Mouse (Mus musculus) urinary bladder, postnatal 25 days (tissue): ENCODE measurements around the gene Ntn5.
"Not testable (repeated sequence)": the region's sequence is repeated elsewhere in the genome, so short reads cannot be mapped to it uniquely, and the experiment has no call there.

Experiments
- DNase-seq: peaks from one replicate; pipeline ENCODE4 v3.0.0; 2022; ENCODE audit warnings: low spot score

Gene Ntn5

GRCm38 (mm10) chr7:45654424-45655047 is 29.3 kb upstream of the Ntn5 start:
- DNase-seq, result no peak

GRCm38 (mm10) chr7:45660746-45661478 is 22.9 kb upstream of the Ntn5 start:
- DNase-seq, result no peak

- DNase-seq, result not testable (repeated sequence)
Observed at GRCm38 (mm10) chr7:45661702-45662101, 22.1 kb upstream of the Ntn5 start.

GRCm38 (mm10) chr7:45665303-45666138 is 18.3 kb upstream of the Ntn5 start:
- DNase-seq, result no peak

GRCm38 (mm10) chr7:45666161-45666560 is 17.7 kb upstream of the Ntn5 start, which contains the start of gene Fut2:
Gene Fut2, minus strand, starts transcription at chr7:45666394.
- DNase-seq, result no peak

GRCm38 (mm10) chr7:45667761-45668160 is 16.1 kb upstream of the Ntn5 start:
- DNase-seq, result no peak

- DNase-seq, result no peak
Observed at GRCm38 (mm10) chr7:45668921-45669320, 14.9 kb upstream of the Ntn5 start.

GRCm38 (mm10) chr7:45677627-45678295 is 6.1 kb upstream of the Ntn5 start:
- DNase-seq, result no peak

- DNase-seq, result no peak
Observed at GRCm38 (mm10) chr7:45678513-45678912, 5.3 kb upstream of the Ntn5 start.

- no peak for DNase-seq
Observed at GRCm38 (mm10) chr7:45679966-45680621, 3.7 kb upstream of the Ntn5 start.

GRCm38 (mm10) chr7:45681046-45681736 is 2.6 kb upstream of the Ntn5 start:
- DNase-seq, result no peak

GRCm38 (mm10) chr7:45682144-45683126 is 1.4 kb upstream of the Ntn5 start:
- peak; percentile 87 for DNase-seq

- no peak for DNase-seq
Observed at GRCm38 (mm10) chr7:45685811-45686210, 2.0 kb downstream of the Ntn5 start.

- DNase-seq, result no peak
Observed at GRCm38 (mm10) chr7:45686841-45687240, 3.0 kb downstream of the Ntn5 start.

- DNase-seq, result no peak
Observed at GRCm38 (mm10) chr7:45689099-45689498, 5.3 kb downstream of the Ntn5 start.

GRCm38 (mm10) chr7:45689800-45690199 is 6.0 kb downstream of the Ntn5 start:
- DNase-seq, result no peak

- no peak for DNase-seq
Observed at GRCm38 (mm10) chr7:45692364-45692763, 8.5 kb downstream of the Ntn5 start.

- no peak for DNase-seq
Observed at GRCm38 (mm10) chr7:45693921-45694591, 10.2 kb downstream of the Ntn5 start, which contains the start of gene Sec1. Gene Sec1, minus strand, starts transcription at chr7:45694402.

- no peak for DNase-seq
Observed at GRCm38 (mm10) chr7:45695098-45695497, 11.3 kb downstream of the Ntn5 start.
